In the genomic region with DNA sequence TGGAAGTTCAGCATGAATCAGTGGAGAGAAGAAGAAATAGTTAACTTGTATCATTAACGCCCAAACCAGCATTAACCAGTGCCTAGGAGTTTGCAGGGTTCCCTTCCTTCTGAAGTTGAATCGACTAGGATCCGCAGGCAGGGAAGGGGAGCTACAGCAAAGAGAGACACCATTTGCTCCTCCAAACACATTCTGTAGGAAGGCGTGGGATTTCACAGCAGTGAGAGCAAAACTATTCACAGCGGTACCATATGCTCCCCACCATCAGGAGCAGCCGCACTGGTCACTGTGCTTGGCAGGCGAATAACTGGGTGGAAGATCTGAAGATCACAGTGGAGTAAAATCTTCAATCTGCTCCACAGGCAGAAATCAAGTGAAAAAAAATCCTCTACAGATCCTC, we compare ENCODE assay signal across 14 mouse cellular contexts.
DNase-seq lines count a peak whose midpoint lies in the region; ATAC-seq and TF ChIP-seq lines count a peak whose summit lies in the region.
"Had no signal": no experiment of that assay in that cellular context is flagged by ENCODE, and none has a peak within 500 bp of the region (broad histone marks: within the 10 kb centered on the region; RNA-seq: fewer than 3 reads in every experiment).

No protein-coding gene starts in this region.

- peak; percentile 81 for DNase-seq in cerebellum, adult 9-10 months
- DNase-seq in layer of hippocampus, adult 2 months (ENCODE audit: low spot score in 2 of 2) = peak; percentile 79 to 88
- DNase-seq in left cerebral cortex, postnatal 25 days (ENCODE audit: low spot score in 2 of 2) = peak; percentile 75 to 96
- DNase-seq in kidney, adult 8-10 months = no peak
- DNase-seq in ovary, postnatal 14 days (ENCODE audit: low spot score) = no peak
- no peak for DNase-seq in embryo, embryonic 10 days (ENCODE audit: low spot score)
- DNase-seq: adrenal gland, adult 8-10 months; heart, adult 18-20 months; lung, adult 18-20 months had no signal

- 88% methylated on average over 7 of the region's 7 CpGs for WGBS in forebrain, embryonic 13.5 days
- WGBS in forebrain, embryonic 15.5 days = 75% methylated on average over 7 of the region's 7 CpGs

- no peak overlapping the region for H3K4me3 ChIP-seq in forebrain, embryonic 13.5 days
- H3K4me3 ChIP-seq in forebrain, embryonic 15.5 days = no peak overlapping the region
- no peak overlapping the region for H3K4me3 ChIP-seq in layer of hippocampus, adult 2 months
- H3K4me3 ChIP-seq: embryonic facial prominence, embryonic 13.5 days; limb, embryonic 10.5 days had no signal

- peaks cover 9% of the 10 kb centered on the region for H3K4me1 ChIP-seq in forebrain, embryonic 13.5 days
- peaks cover 6% of the 10 kb centered on the region for H3K4me1 ChIP-seq in forebrain, embryonic 15.5 days

- no peak overlapping the region for H3K9ac ChIP-seq in forebrain, embryonic 13.5 days
- H3K9ac ChIP-seq in forebrain, embryonic 15.5 days (replicated peaks) = no peak overlapping the region
- H3K9ac ChIP-seq: embryonic facial prominence, embryonic 13.5 days; hindbrain, embryonic 14.5 days had no signal

- ATAC-seq in forebrain, embryonic 13.5 days = 0 out of 2 replicates have a peak, but pooled peaks have one; percentile 48
- ATAC-seq in forebrain, embryonic 15.5 days (replicated peaks) = no peak

- H3K9me3 ChIP-seq in forebrain, embryonic 13.5 days (replicated peaks) = no peaks in the 10 kb centered on the region
- H3K9me3 ChIP-seq in forebrain, embryonic 15.5 days = no peaks in the 10 kb centered on the region
- H3K9me3 ChIP-seq: embryonic facial prominence, embryonic 13.5 days; limb, embryonic 10.5 days had no signal

- H3K36me3 ChIP-seq in forebrain, embryonic 13.5 days (ENCODE audit: poor library complexity, severe bottlenecking) = no peaks in the 10 kb centered on the region
- no peaks in the 10 kb centered on the region for H3K36me3 ChIP-seq in forebrain, embryonic 15.5 days
- H3K36me3 ChIP-seq: embryonic facial prominence, embryonic 13.5 days; limb, embryonic 10.5 days had no signal

- H3K4me2 ChIP-seq in forebrain, embryonic 13.5 days = no peak overlapping the region
- H3K4me2 ChIP-seq in forebrain, embryonic 15.5 days (replicated peaks) = no peak overlapping the region
- H3K4me2 ChIP-seq: embryonic facial prominence, embryonic 13.5 days; hindbrain, embryonic 14.5 days had no signal

- no peaks in the 10 kb centered on the region; the same call in 1 of the 2 replicates for H3K27me3 ChIP-seq in forebrain, embryonic 13.5 days
- no peaks in the 10 kb centered on the region for H3K27me3 ChIP-seq in forebrain, embryonic 15.5 days

- intact Hi-C loops in left cerebral cortex, postnatal 25 days (cut with DNase I) = loop anchor here (5.0 to 10.0 kb wide), 6 partner anchors 118 to 422 kb away; no protein-coding TSS in a partner anchor

- no peak for TF ChIP-seq CTCF in layer of hippocampus, adult 2 months (conservative IDR thresholded peaks at IDR 0.05)

- no peak overlapping the region for H3K27ac ChIP-seq in forebrain, embryonic 13.5 days
- no peak overlapping the region for H3K27ac ChIP-seq in forebrain, embryonic 15.5 days (replicated peaks)
- peak overlapping the region; percentile 85 for H3K27ac ChIP-seq in layer of hippocampus, adult 2 months
- H3K27ac ChIP-seq: embryonic facial prominence, embryonic 13.5 days; hindbrain, embryonic 14.5 days; limb, embryonic 10.5 days had no signal

Comparison
In these comparisons a context has a peak if more than half of its experiments do, and no peak if none do; other contexts are left out.
1. DNase-seq: peak in cerebellum, adult 9-10 months (single experiment), layer of hippocampus, adult 2 months (2 of 2) and left cerebral cortex, postnatal 25 days (2 of 2); none in kidney, adult 8-10 months (0 of 2), ovary, postnatal 14 days (single experiment) and embryo, embryonic 10 days (single experiment).